Mouse (Mus musculus): ENCODE results near the gene Fgf9. TPM values are rescaled to one million over a fixed set of nuclear protein-coding genes. Genes with fewer than 3 reads are reported as not detected.
A peak's percentile ranks its signal among the peaks of the same experiment; 100 is the strongest.

Fgf9 gene
- polyA plus RNA-seq, 2 experiments = 5.3 to 10.4 TPM

DNA sequence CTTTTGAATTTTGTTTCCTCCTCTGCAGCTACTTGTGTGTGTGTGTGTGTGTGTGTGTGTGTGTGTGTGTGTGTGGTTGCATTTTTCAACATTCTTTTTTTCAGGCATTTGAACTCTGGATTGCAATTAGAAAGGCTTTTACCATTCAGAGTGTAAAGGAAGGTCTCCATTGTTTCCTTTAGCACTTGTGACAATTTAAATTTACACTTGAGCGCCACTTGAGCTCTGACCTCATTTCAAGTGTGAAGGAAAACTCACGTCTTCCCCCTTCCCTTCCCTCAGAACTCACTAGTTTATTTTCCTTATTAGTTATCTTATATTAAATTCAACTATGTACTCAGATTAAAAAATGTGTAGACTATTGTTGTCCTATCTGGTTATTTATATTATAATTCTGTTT lies 2.8 kb upstream of the Fgf9 start:
- Histone ChIP-seq H3K27ac (replicated peaks; ENCODE audit: low read depth, low read length) (no peak overlapping the region), H3K9me3 (ENCODE audit: control insufficient read depth, low read length) (no peaks in the 10 kb centered on the region), H3K4me2 (replicated peaks; ENCODE audit: low read depth, low read length, severe bottlenecking) (no peak overlapping the region), H3K9ac (ENCODE audit: low read depth, low read length, severe bottlenecking) (no peak overlapping the region), H3K4me3 (replicated peaks; ENCODE audit: low read length) (no peak overlapping the region), H3K27me3 (ENCODE audit: control insufficient read depth, insufficient read depth, low read length) (peaks cover 23% of the 10 kb centered on the region), H3K36me3 (ENCODE audit: control insufficient read depth, insufficient read depth, low read length) (no peaks in the 10 kb centered on the region), H3K4me1 (ENCODE audit: control insufficient read depth, insufficient read depth, low read length) (peaks cover 11% of the 10 kb centered on the region; the same call in 1 of the 2 replicates)
- DNase-seq (ENCODE audit: low spot score) (no peak), ATAC-seq (ENCODE audit: low FRiP score, low read depth) (no peak)
- TF ChIP-seq POLR2A (IDR thresholded peaks at IDR 0.05; ENCODE audit: borderline replicate concordance, extremely low read depth, insufficient read depth, insufficient read length) = no peak
- 65% methylated on average over 2 of the region's 2 CpGs for WGBS

DNA sequence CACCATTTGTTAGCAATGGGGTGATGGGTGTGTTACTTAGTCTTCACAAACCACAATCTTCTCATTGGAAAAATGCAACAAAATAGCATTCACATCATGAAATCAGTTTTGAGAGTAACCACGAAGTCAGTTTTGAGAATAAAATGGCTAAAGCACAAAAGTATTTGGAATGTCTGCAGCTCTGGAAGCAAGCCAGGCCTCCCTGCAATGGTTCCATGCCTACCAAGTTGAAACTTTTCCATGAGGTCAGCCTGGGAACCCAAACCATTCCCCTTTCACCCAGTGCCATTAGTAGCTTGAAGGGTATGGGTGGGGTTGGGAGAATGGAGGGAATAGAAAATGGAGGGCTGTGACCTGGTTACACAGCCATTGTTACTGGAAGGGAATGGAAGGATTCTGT lies 1.7 kb upstream of the Fgf9 start:
- Histone ChIP-seq H3K4me3 (replicated peaks; ENCODE audit: low read length) (no peak overlapping the region), H3K27me3 (ENCODE audit: control insufficient read depth, insufficient read depth, low read length) (peaks cover 32% of the 10 kb centered on the region), H3K9me3 (ENCODE audit: control insufficient read depth, low read length) (no peaks in the 10 kb centered on the region), H3K9ac (ENCODE audit: low read depth, low read length, severe bottlenecking) (no peak overlapping the region), H3K4me2 (replicated peaks; ENCODE audit: low read depth, low read length, severe bottlenecking) (no peak overlapping the region), H3K27ac (replicated peaks; ENCODE audit: low read depth, low read length) (no peak overlapping the region), H3K36me3 (ENCODE audit: control insufficient read depth, insufficient read depth, low read length) (no peaks in the 10 kb centered on the region), H3K4me1 (ENCODE audit: control insufficient read depth, insufficient read depth, low read length) (peaks cover 18% of the 10 kb centered on the region; the same call in 1 of the 2 replicates)
- WGBS = 71% methylated on average over 1 of the region's 1 CpGs
- TF ChIP-seq POLR2A (IDR thresholded peaks at IDR 0.05; ENCODE audit: borderline replicate concordance, extremely low read depth, insufficient read depth, insufficient read length) = no peak
- ATAC-seq (ENCODE audit: low FRiP score, low read depth) = no peak
- no peak for DNase-seq (ENCODE audit: low spot score)

DNA sequence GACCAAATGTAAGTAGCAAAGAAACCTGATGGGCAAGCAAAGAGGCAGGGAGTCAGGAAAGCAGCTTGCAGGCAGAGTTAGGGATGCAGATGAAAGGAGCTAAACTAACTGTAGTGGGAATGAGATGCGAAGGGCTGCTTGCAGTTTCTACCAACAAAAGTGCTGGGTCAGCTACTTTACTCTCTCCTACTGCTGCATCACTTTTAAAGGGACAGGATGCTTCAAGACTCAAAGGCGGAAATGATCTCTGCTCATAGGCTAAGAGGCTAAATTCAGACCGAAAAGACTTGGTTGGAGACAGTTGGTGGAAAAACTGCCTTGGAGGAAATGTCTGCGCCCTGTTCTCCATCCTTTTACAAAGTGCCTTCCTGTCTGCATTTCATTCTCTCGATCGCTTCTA lies 420 bp upstream of the Fgf9 start:
- Histone ChIP-seq H3K9me3 (ENCODE audit: control insufficient read depth, low read length) (no peaks in the 10 kb centered on the region), H3K4me1 (ENCODE audit: control insufficient read depth, insufficient read depth, low read length) (peaks cover 24% of the 10 kb centered on the region; the same call in 1 of the 2 replicates), H3K27me3 (ENCODE audit: control insufficient read depth, insufficient read depth, low read length) (peaks cover 45% of the 10 kb centered on the region), H3K36me3 (ENCODE audit: control insufficient read depth, insufficient read depth, low read length) (no peaks in the 10 kb centered on the region), H3K4me2 (replicated peaks; ENCODE audit: low read depth, low read length, severe bottlenecking) (peak overlapping the region; percentile 97), H3K4me3 (replicated peaks; ENCODE audit: low read length) (peak overlapping the region; percentile 55; the same call in 1 of the 2 replicates), H3K27ac (replicated peaks; ENCODE audit: low read depth, low read length) (no peak overlapping the region), H3K9ac (ENCODE audit: low read depth, low read length, severe bottlenecking) (no peak overlapping the region)
- ATAC-seq (ENCODE audit: low FRiP score, low read depth) (no peak), DNase-seq (ENCODE audit: low spot score) (no peak)
- no peak for TF ChIP-seq POLR2A (IDR thresholded peaks at IDR 0.05; ENCODE audit: borderline replicate concordance, extremely low read depth, insufficient read depth, insufficient read length)
- 10% methylated on average over 6 of the region's 6 CpGs for WGBS

DNA sequence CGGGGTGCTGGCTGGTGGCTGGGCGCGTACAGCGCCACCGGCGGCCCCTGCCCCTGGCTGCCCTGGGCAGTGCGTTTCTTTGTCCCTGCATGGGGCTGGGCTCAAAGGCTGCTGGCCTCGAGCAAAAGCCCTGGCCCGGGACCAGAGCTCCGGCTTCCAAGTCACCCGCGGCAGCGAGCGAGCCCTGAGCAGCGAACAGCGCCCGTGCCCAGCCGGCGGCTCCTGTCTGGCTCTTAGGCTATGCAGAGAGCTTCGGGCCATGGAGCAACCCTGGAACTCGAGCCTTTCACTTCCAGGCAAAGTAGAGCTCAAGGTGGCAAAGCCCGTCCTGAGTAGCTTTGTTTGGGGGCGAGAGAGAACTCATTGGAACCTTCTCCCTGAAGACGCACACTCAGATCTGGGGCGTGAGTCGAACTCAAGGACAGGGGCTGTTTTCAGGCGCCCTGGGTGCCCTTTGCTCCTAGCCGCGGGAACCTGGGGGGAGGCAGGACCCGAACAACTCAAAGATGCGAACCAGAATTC lies 834 bp downstream of the Fgf9 start:
- peak overlapping the region; percentile 61 for H3K9ac ChIP-seq (ENCODE audit: low read depth, low read length, severe bottlenecking)
- peak overlapping the region; percentile 97 for H3K4me2 ChIP-seq (replicated peaks; ENCODE audit: low read depth, low read length, severe bottlenecking)
- no peak for ATAC-seq (ENCODE audit: low FRiP score, low read depth)
- peak overlapping the region; percentile 55 for H3K4me3 ChIP-seq (replicated peaks; ENCODE audit: low read length)
- H3K27me3 ChIP-seq (ENCODE audit: control insufficient read depth, insufficient read depth, low read length) = peaks cover 55% of the 10 kb centered on the region
- H3K36me3 ChIP-seq (ENCODE audit: control insufficient read depth, insufficient read depth, low read length) = no peaks in the 10 kb centered on the region
- no peak for TF ChIP-seq POLR2A (IDR thresholded peaks at IDR 0.05; ENCODE audit: borderline replicate concordance, extremely low read depth, insufficient read depth, insufficient read length)
- H3K9me3 ChIP-seq (ENCODE audit: control insufficient read depth, low read length) = no peaks in the 10 kb centered on the region
- peak; percentile 20 for DNase-seq (ENCODE audit: low spot score)
- under 1% methylated on average over 28 of the region's 31 CpGs for WGBS
- no peak overlapping the region for H3K27ac ChIP-seq (replicated peaks; ENCODE audit: low read depth, low read length)
- peaks cover 24% of the 10 kb centered on the region; the same call in 1 of the 2 replicates for H3K4me1 ChIP-seq (ENCODE audit: control insufficient read depth, insufficient read depth, low read length)

DNA sequence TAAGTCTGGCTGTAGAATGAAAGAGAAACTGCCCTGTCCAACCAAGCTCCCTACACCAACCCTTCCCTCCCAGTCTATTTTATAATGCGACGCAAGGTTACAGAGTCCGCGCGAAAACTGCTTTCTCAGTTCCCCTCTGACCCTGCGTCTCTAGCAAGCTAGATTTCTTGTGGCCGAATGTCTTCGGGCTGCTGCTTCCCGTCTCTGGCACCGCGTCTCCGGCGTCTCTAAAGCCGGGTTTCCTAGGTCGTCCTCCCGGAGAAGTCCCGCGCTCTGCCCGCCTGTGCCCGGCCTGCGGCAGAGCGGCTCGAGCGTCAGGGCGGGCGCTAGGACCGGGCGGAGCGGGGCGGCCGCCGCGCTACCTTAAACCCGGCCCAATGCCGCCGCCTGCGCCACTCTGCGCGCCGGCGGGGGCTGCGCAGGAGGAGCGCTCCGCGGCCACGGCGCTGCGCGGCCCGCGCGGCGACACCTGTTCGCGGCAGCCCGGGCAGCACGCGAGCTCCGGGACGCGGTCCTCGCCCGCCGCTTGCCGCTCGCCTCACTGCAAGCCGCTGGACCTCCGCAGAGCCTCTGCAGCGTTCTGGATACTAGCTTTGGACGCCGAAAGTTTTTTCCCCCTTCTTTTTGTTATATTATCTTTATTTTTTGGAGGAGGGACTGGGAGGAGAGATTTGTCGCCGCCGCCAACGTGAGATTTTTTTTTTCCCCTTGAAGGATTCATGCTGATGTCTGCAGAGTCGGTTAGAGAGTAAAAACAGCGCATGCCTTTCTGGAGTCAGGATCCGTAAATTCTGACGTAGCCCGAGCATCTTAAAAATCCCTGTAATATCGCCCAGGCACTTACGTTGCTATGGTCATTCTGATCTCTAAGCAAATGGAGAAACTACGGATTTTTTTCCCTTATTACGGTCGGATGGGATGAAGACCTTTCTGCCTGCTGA lies 1.8 kb downstream of the Fgf9 start:
- under 1% methylated on average over 67 of the region's 85 CpGs for WGBS
- Histone ChIP-seq H3K27ac (replicated peaks; ENCODE audit: low read depth, low read length) (peak overlapping the region; percentile 52; the same call in 1 of the 2 replicates), H3K9ac (ENCODE audit: low read depth, low read length, severe bottlenecking) (peak overlapping the region; percentile 56), H3K4me3 (replicated peaks; ENCODE audit: low read length) (peak overlapping the region; percentile 55), H3K9me3 (ENCODE audit: control insufficient read depth, low read length) (no peaks in the 10 kb centered on the region), H3K4me1 (ENCODE audit: control insufficient read depth, insufficient read depth, low read length) (peaks cover 28% of the 10 kb centered on the region), H3K4me2 (replicated peaks; ENCODE audit: low read depth, low read length, severe bottlenecking) (peak overlapping the region; percentile 97), H3K36me3 (ENCODE audit: control insufficient read depth, insufficient read depth, low read length) (no peaks in the 10 kb centered on the region), H3K27me3 (ENCODE audit: control insufficient read depth, insufficient read depth, low read length) (peaks cover 63% of the 10 kb centered on the region)
- DNase-seq (ENCODE audit: low spot score) (peak; percentile 74), ATAC-seq (ENCODE audit: low FRiP score, low read depth) (peak; percentile 79)
- TF ChIP-seq POLR2A (IDR thresholded peaks at IDR 0.05; ENCODE audit: borderline replicate concordance, extremely low read depth, insufficient read depth, insufficient read length) = no peak
